Mouse (Mus musculus): ENCODE measurements around the gene Gm16451. TPM values are rescaled to one million over a fixed set of nuclear protein-coding genes. Genes with fewer than 3 reads are reported as not detected.
"Not testable (repeated sequence)": the region's sequence is repeated elsewhere in the genome, so short reads cannot be mapped to it uniquely, and the experiment has no call there.

The Gm16451 gene
- total RNA-seq (2015; ENCODE audit: low replicate concordance) = not detected in 2 replicates
- not detected in 2 replicates for total RNA-seq (2017; ENCODE audit: low replicate concordance)

GRCm38 (mm10) chr7:22118145-22118544, at the start of gene Gm16451:
TSS of gene Gm16451 (minus strand) at chr7:22118245.
- ATAC-seq (replicated peaks; ENCODE audit: low FRiP score, poor library complexity, severe bottlenecking) = not testable (repeated sequence)

- ATAC-seq (replicated peaks; ENCODE audit: low FRiP score, poor library complexity, severe bottlenecking) = not testable (repeated sequence)
These were observed 45.9 kb upstream of the Gm16451 start, which contains the start of gene Vmn1r142 for GRCm38 (mm10) chr7:22163935-22164334. TSS of gene Vmn1r142 (minus strand) at chr7:22164035.

- not testable (repeated sequence) for ATAC-seq (replicated peaks; ENCODE audit: low FRiP score, poor library complexity, severe bottlenecking)
These were observed 16.6 kb upstream of the Gm16451 start, which contains the start of gene Gm10666 for GRCm38 (mm10) chr7:22134641-22135040. TSS of gene Gm10666 (minus strand) at chr7:22134741.

- not testable (repeated sequence) for ATAC-seq (replicated peaks; ENCODE audit: low FRiP score, poor library complexity, severe bottlenecking)
These were observed 49.3 kb downstream of the Gm16451 start, which contains the start of gene Vmn1r139 for GRCm38 (mm10) chr7:22068757-22069156. TSS of gene Vmn1r139 (plus strand) at chr7:22069057.

Other genes with a start within 250 kb of the Gm16451 start
- gene Gm5891, start 197.0 kb downstream of the Gm16451 start, total RNA-seq (2015; ENCODE audit: low replicate concordance) = not detected in 2 replicates
- not detected in 2 replicates for gene Gm5891, start 197.0 kb downstream of the Gm16451 start, total RNA-seq (2017; ENCODE audit: low replicate concordance)
- not detected in 2 replicates for gene Vmn1r137, start 123.7 kb downstream of the Gm16451 start, total RNA-seq (2015; ENCODE audit: low replicate concordance)
- gene Vmn1r137, start 123.7 kb downstream of the Gm16451 start, total RNA-seq (2017; ENCODE audit: low replicate concordance) = not detected in 2 replicates
- not detected in 2 replicates for gene Vmn1r138, start 89.3 kb downstream of the Gm16451 start, total RNA-seq (2015; ENCODE audit: low replicate concordance)
- not detected in 2 replicates for gene Vmn1r138, start 89.3 kb downstream of the Gm16451 start, total RNA-seq (2017; ENCODE audit: low replicate concordance)
- gene Gm6176, start 61.9 kb downstream of the Gm16451 start, total RNA-seq (2015; ENCODE audit: low replicate concordance) = not detected in 2 replicates
- gene Gm6176, start 61.9 kb downstream of the Gm16451 start, total RNA-seq (2017; ENCODE audit: low replicate concordance) = not detected in 2 replicates
- gene Vmn1r139, start 49.2 kb downstream of the Gm16451 start, total RNA-seq (2015; ENCODE audit: low replicate concordance) = not detected in 2 replicates
- gene Vmn1r139, start 49.2 kb downstream of the Gm16451 start, total RNA-seq (2017; ENCODE audit: low replicate concordance) = not detected in 2 replicates
- not detected in 2 replicates for gene Gm10666, start 16.5 kb upstream of the Gm16451 start, total RNA-seq (2015; ENCODE audit: low replicate concordance)
- gene Gm10666, start 16.5 kb upstream of the Gm16451 start, total RNA-seq (2017; ENCODE audit: low replicate concordance) = not detected in 2 replicates
- not detected in 2 replicates for gene Vmn1r142, start 45.8 kb upstream of the Gm16451 start, total RNA-seq (2015; ENCODE audit: low replicate concordance)
- not detected in 2 replicates for gene Vmn1r142, start 45.8 kb upstream of the Gm16451 start, total RNA-seq (2017; ENCODE audit: low replicate concordance)
- gene Vmn1r143, start 71.1 kb upstream of the Gm16451 start, total RNA-seq (2015; ENCODE audit: low replicate concordance) = not detected in 2 replicates
- not detected in 2 replicates for gene Vmn1r143, start 71.1 kb upstream of the Gm16451 start, total RNA-seq (2017; ENCODE audit: low replicate concordance)
- not detected in 2 replicates for gene Gm8653, start 83.0 kb upstream of the Gm16451 start, total RNA-seq (2015; ENCODE audit: low replicate concordance)
- gene Gm8653, start 83.0 kb upstream of the Gm16451 start, total RNA-seq (2017; ENCODE audit: low replicate concordance) = not detected in 2 replicates
- gene Gm8453, start 111.2 kb upstream of the Gm16451 start, total RNA-seq (2015; ENCODE audit: low replicate concordance) = not detected in 2 replicates
- not detected in 2 replicates for gene Gm8453, start 111.2 kb upstream of the Gm16451 start, total RNA-seq (2017; ENCODE audit: low replicate concordance)
- gene Gm4187, start 211.5 kb upstream of the Gm16451 start, total RNA-seq (2015; ENCODE audit: low replicate concordance) = not detected in 2 replicates
- gene Gm4187, start 211.5 kb upstream of the Gm16451 start, total RNA-seq (2017; ENCODE audit: low replicate concordance) = not detected in 2 replicates